Mouse (Mus musculus) 3T3-L1 (cell line): ENCODE data around the gene Stag1.

Experiments
- DNase-seq: peaks from one replicate; pipeline ENCODE4 v3.0.0-alpha.2; 2015; ENCODE audit warnings: low read depth, low spot score

Stag1 gene

GRCm38 (mm10) chr9:100951481-100951880 is 353.9 kb downstream of the Stag1 start:
- peak; percentile 75 for DNase-seq

- no peak for DNase-seq
Measured at GRCm38 (mm10) chr9:100962903-100963427, 365.4 kb downstream of the Stag1 start.

- no peak for DNase-seq
Measured at GRCm38 (mm10) chr9:100963428-100963912, 365.9 kb downstream of the Stag1 start.

DNA sequence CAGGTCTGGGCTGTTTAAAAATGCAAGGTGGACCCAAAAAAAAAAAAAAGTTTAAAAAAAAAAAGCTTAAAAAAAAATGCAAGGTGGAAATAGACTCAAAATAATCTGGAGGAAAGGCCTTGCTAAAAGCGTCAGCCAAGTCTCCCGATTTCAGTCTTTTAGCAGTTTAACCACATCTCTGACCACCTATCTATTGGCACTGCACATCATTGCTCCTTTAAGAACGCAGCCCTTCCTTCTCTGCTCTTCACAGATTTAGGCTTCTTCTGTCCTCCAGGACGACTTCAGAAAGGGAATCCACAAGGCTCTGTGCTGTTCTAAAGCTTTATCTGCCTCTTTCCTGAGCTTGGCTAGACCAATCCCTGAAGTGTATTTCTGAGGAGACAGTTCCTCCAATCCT is 366.5 kb downstream of the Stag1 start:
- no peak for DNase-seq

DNA sequence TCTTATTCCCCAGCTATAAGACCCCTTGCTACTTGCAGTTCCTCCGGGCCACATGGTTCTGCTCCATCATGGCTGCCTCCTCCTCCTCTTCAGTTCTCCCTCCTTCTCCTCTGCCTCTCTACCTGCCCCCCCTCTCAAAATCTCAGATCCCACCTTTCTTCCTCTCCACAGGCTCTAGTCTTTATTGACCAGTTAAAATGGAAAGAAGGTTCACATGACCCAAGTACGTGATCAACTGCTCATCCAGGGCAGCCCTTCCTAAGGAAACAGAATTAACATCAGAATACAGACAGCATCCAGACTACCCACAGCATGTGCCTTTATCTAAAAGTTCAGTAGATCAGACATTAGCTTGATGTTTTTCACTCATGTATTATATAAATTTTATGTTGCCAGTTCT is 371.9 kb downstream of the Stag1 start:
- no peak for DNase-seq

DNA sequence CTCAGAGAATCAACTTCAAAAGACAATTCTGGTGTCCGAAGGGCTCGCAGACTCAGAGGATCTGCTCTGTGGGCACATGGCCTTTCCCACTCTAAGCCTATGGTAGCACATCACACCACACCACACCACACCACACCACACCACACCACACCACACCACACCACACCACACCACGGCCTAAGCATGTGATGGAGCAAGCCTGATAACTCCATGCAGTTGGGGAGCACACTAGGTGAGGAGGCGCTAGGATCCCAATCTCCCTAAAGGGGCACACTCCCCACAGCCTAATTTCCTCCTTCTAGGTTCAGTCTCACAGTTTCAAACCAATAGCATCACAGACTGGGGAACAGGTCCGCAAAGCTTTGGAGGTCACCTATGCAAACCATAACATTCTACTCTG is 381.1 kb downstream of the Stag1 start:
- no peak for DNase-seq

GRCm38 (mm10) chr9:100979260-100979659 is 381.7 kb downstream of the Stag1 start:
- DNase-seq, result no peak

GRCm38 (mm10) chr9:100982786-100983185 is 385.2 kb downstream of the Stag1 start:
- no peak for DNase-seq

- DNase-seq, result no peak
Measured at GRCm38 (mm10) chr9:100984381-100985310, 387.0 kb downstream of the Stag1 start.

GRCm38 (mm10) chr9:100987006-100987405 is 389.4 kb downstream of the Stag1 start:
- DNase-seq, result no peak

GRCm38 (mm10) chr9:100987850-100988249 is 390.3 kb downstream of the Stag1 start:
- no peak for DNase-seq

DNA sequence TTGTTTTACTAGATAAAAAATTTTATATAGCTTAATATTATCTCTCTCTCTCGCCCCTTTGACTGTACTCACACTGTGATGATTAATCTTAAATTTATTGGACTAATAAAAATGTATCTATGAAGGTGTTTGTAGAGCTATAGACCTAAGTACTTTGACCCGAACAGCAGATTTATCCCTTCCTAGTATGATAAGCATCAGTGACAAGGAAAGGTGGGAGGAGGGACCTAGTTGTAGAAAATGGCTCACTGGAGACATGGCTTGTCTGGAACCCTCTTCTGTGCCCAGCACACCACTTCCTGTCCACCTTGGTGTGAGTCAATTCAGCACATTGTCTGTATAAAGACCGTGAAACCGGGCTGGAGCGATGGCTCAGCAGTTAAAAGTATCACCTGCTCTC is 393.0 kb downstream of the Stag1 start:
- no peak for DNase-seq

DNA sequence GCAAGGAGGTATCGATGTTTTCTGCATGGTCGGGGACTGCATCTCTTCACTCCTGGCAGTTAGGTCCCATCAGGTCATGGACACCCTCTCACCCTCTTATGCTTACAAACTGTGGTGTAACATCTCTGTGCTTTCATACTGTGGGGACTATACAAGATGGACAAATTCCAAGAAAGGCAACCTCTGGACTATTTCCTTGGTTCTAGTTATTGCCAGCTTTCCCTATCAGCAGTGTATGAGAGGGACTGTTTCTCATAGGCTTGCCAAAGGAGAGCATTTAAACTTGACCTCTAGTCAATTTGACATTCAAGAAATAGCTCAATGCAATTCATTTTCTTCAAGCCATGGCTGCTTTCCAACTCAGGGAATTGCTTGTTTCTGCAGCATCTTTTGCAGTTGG is 393.7 kb downstream of the Stag1 start:
- DNase-seq, result no peak

- no peak for DNase-seq
Measured at GRCm38 (mm10) chr9:100992191-100992590, 394.6 kb downstream of the Stag1 start.

DNA sequence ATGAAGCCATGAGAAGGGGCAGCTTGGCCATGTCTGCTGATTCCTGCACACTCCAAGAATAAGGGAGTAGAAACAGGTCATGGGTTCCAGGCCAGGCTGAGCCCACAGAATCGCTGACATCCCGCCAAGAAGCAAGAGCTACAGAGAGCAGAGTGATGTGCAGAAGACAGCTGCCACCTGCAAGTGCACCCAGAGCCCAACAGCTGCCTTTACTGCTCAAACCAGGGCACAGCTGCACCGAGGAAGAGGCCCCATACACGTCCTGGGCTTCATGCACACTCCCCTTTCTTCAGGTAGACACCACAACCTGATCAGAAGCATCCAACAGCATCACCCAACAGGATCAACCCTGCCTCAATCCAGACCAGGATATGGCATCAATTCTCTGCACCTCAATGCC is 396.3 kb downstream of the Stag1 start:
- no peak for DNase-seq

GRCm38 (mm10) chr9:100997138-100997537 is 399.5 kb downstream of the Stag1 start:
- DNase-seq, result no peak

DNA sequence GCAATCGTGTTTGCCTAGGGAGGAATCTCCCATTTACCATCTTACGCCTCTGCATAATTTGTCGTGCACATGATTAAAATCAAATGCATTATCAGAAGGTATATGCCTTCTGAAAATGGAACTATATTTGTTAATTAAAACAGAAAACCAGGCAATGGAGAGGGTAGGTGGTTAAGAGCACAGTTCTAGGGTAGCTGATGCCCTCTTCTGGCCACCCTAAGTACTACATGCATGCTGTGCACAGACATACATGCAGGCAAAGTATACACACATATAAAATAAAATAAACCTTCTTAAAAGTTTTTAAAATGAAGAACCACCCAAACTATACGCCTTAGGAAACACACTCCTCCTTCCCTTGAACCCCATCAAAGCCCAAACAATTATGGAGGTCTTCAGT is 404.5 kb downstream of the Stag1 start:
- peak; percentile 44 for DNase-seq

GRCm38 (mm10) chr9:101002841-101003240 is 405.2 kb downstream of the Stag1 start:
- DNase-seq, result no peak

DNA sequence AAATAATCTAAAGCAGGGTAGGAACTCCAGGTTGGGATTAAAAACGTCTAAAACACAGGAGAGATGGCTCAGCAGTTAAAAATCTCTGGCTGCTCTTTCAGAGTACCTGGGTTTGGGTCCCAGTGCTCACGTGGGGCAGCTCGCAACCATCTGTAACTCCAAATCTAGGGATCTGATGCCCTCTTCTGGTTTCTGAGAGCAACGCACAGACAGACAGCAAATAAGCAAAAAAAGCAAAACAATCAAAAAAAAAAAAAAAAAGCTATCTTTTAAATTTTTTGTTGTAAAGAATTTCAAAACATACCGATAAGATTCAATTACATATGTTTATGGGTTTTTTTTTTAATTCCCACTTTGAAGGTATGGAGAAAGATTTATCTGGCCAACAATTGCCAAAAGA is 405.7 kb downstream of the Stag1 start:
- DNase-seq, result no peak

- no peak for DNase-seq
Measured at GRCm38 (mm10) chr9:101005866-101006265, 408.3 kb downstream of the Stag1 start.
